In the genomic region with DNA sequence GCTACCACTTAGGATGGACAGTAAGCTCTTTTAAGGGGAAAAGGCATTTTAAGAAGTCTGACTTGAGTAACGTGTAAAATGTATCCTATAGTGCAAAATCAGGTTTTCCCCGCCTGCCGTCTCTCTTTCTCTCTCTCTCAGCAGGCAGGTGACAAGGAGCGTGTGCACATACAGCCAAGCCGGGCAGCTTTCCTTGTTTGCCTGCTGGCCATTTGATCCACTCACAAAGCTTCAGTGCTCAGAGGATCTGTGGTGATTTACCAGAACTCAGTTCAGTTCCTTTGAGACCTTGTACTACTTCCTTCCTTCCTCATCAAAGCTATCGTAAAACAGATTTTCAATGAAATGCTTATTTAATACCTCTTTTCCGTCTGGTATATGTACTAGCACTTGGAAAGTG, we compare ENCODE assay signal across 19 mouse cellular contexts.
"Had no signal": no experiment of that assay in that cellular context is flagged by ENCODE, and none has a peak within 500 bp of the region (broad histone marks: within the 10 kb centered on the region; RNA-seq: fewer than 3 reads in every experiment).

No protein-coding gene starts in this region.

- H3K9ac ChIP-seq: limb, embryonic 12.5 days; limb, embryonic 15.5 days; liver, embryonic 14.5 days; liver, postnatal 0 days; lung, embryonic 15.5 days had no signal

- H3K36me3 ChIP-seq: limb, embryonic 12.5 days; lung, embryonic 15.5 days had no signal

- DNase-seq: kidney, adult 18-20 months; kidney, adult 9 months; kidney, postnatal 14 days; kidney, postnatal 4 days; left cerebral cortex, postnatal 4 days; liver, postnatal 0 days; lung, postnatal 36 days; thymus, adult 2 months; thymus, postnatal 14 days; thymus, postnatal 4 days had no signal

- H3K27ac ChIP-seq: limb, embryonic 12.5 days; limb, embryonic 15.5 days; liver, embryonic 14.5 days; lung, embryonic 15.5 days; midbrain, embryonic 10.5 days; stomach, postnatal 0 days had no signal

- H3K4me2 ChIP-seq: limb, embryonic 12.5 days; limb, embryonic 15.5 days; liver, embryonic 11.5 days; lung, embryonic 15.5 days had no signal

- H3K4me3 ChIP-seq: limb, embryonic 12.5 days; limb, embryonic 15.5 days; lung, embryonic 15.5 days; megakaryocyte, embryonic 14.5 days; midbrain, embryonic 10.5 days had no signal

- H3K27me3 ChIP-seq: limb, embryonic 12.5 days; limb, embryonic 15.5 days; lung, embryonic 15.5 days; megakaryocyte, embryonic 14.5 days had no signal

- H3K9me3 ChIP-seq: limb, embryonic 12.5 days; limb, embryonic 15.5 days; lung, embryonic 15.5 days; megakaryocyte, embryonic 14.5 days; midbrain, embryonic 10.5 days had no signal

- H3K4me1 ChIP-seq: limb, embryonic 15.5 days; midbrain, embryonic 10.5 days had no signal

- ATAC-seq: liver, postnatal 0 days; midbrain, embryonic 16.5 days had no signal
